Mouse (Mus musculus): Measurements from ENCODE around the gene Gm21994. TPM values are rescaled to one million over a fixed set of nuclear protein-coding genes. Genes with fewer than 3 reads are reported as not detected.
A peak's percentile ranks its signal among the peaks of the same experiment; 100 is the strongest.
"Not testable (repeated sequence)": the region's sequence is repeated elsewhere in the genome, so short reads cannot be mapped to it uniquely, and the experiment has no call there.

Gene Gm21994
- 1 to 10 TPM; 2.6 to 4.6 TPM for total RNA-seq (2021)

- intact Hi-C loops (cut with DNase I); DNase-seq: not testable (repeated sequence)
These were observed at the start of gene Gm21994 for GRCm38 (mm10) chr2:150255491-150255890. Gm21994 (minus strand) TSS chr2:150255591.

- intact Hi-C loops (cut with DNase I), result no loop called here
- peak; percentile 20 to 34 for DNase-seq
These were observed 43.7 kb upstream of the Gm21994 start for GRCm38 (mm10) chr2:150299096-150299495.

- intact Hi-C loops (cut with DNase I), result no loop called here
- no peak for DNase-seq
These were observed 38.3 kb upstream of the Gm21994 start for GRCm38 (mm10) chr2:150293669-150294068.

- DNase-seq; intact Hi-C loops (cut with DNase I): not testable (repeated sequence)
These were observed 1.9 kb upstream of the Gm21994 start, which contains the start of gene Gm14124 for GRCm38 (mm10) chr2:150257291-150257690. Gm14124 (plus strand) TSS chr2:150257517.

- intact Hi-C loops (cut with DNase I); DNase-seq: not testable (repeated sequence)
These were observed 1.5 kb upstream of the Gm21994 start for GRCm38 (mm10) chr2:150256861-150257260.

- intact Hi-C loops (cut with DNase I), result loop anchor here (10.0 kb wide), 1 partner anchor 92 kb away; no protein-coding TSS in a partner anchor
- no peak for DNase-seq
These were observed 12.2 kb downstream of the Gm21994 start for GRCm38 (mm10) chr2:150243211-150243610.

GRCm38 (mm10) chr2:150223263-150223662, 32.1 kb downstream of the Gm21994 start:
- DNase-seq; intact Hi-C loops (cut with DNase I): not testable (repeated sequence)

GRCm38 (mm10) chr2:150218363-150218725, 37.0 kb downstream of the Gm21994 start:
- intact Hi-C loops (cut with DNase I); DNase-seq: not testable (repeated sequence)

- intact Hi-C loops (cut with DNase I), result not testable (repeated sequence)
- peak; percentile 77 to 89 for DNase-seq
These were observed 37.6 kb downstream of the Gm21994 start, which contains the start of gene Zfp937 for GRCm38 (mm10) chr2:150217600-150218362. Zfp937 (plus strand) TSS chr2:150218073.

Other genes with a start within 250 kb of the Gm21994 start
- gene Zfp120, start 118.9 kb downstream of the Gm21994 start, total RNA-seq (2021), result 1 to 10 TPM; 6.3 to 6.9 TPM
- gene Gm10770, start 75.9 kb downstream of the Gm21994 start, total RNA-seq (2021), result not detected
- not detected for gene Gm14139, start 73.8 kb downstream of the Gm21994 start, total RNA-seq (2021)
- 1 to 10 TPM; 3.4 to 4.8 TPM for gene Zfp937, start 37.5 kb downstream of the Gm21994 start, total RNA-seq (2021)
- gene Gm14124, start 1.9 kb upstream of the Gm21994 start, total RNA-seq (2021), result under 1 TPM; 0.10 to 0.19 TPM
- 1 to 10 TPM; 1.2 to 1.9 TPM for gene Gm10130, start 68.1 kb upstream of the Gm21994 start, total RNA-seq (2021)
- 1 to 10 TPM; 3.2 to 3.9 TPM for gene 3300002I08Rik, start 107.2 kb upstream of the Gm21994 start, total RNA-seq (2021)
- 1 to 10 TPM; 4.0 to 8.4 TPM for gene Zfp442, start 195.9 kb upstream of the Gm21994 start, total RNA-seq (2021)
- under 1 TPM; 0.30 to 0.53 TPM for gene Zfp345, start 229.5 kb upstream of the Gm21994 start, total RNA-seq (2021)